Mouse (Mus musculus) midbrain, embryonic 15.5 days (tissue): ENCODE data around the gene Lrmda. TPM values are rescaled to one million over a fixed set of nuclear protein-coding genes. Genes with fewer than 3 reads are reported as not detected.

Source experiments
- ATAC-seq: fragments of 200-750 bp; cut with Nextera tagmentation; replicated peaks from 2 replicates; pipeline ENCODE4 v1.8.0; 2017; ENCODE audit warnings: moderate TSS enrichment
- H3K27ac ChIP-seq: fragments of 300-500 bp; sonication (generic); 2 replicates; pipeline ENCODE4 v1.5.1; 2015; ENCODE audit warnings: mild to moderate bottlenecking, inconsistent platforms
- H3K27me3 ChIP-seq: fragments of 300-500 bp; sonication (generic); replicated peaks from 2 replicates; pipeline ENCODE4 v1.6.1; 2015; ENCODE audit warnings: inconsistent platforms
- H3K36me3 ChIP-seq: fragments of 300-500 bp; sonication (generic); replicated peaks from 2 replicates; pipeline ENCODE4 v1.6.1; 2015; ENCODE audit warnings: inconsistent platforms
- H3K4me1 ChIP-seq: fragments of 300-500 bp; sonication (generic); 2 replicates; pipeline ENCODE4 v1.6.1; 2015; ENCODE audit warnings: inconsistent platforms
- H3K4me2 ChIP-seq: fragments of 300-500 bp; sonication (generic); 2 replicates; pipeline ENCODE4 v1.6.1; 2015; ENCODE audit warnings: inconsistent platforms, mild to moderate bottlenecking, moderate library complexity
- H3K4me3 ChIP-seq: fragments of 300-500 bp; sonication (generic); 2 replicates; pipeline ENCODE4 v1.5.1; 2015; ENCODE audit warnings: mild to moderate bottlenecking, inconsistent platforms
- H3K9ac ChIP-seq: fragments of 300-500 bp; sonication (generic); 2 replicates; pipeline ENCODE4 v1.6.1; 2015; ENCODE audit warnings: mild to moderate bottlenecking, inconsistent platforms
- H3K9me3 ChIP-seq: fragments of 300-500 bp; sonication (generic); 2 replicates; pipeline ENCODE4 v1.6.1; 2016; ENCODE audit warnings: inconsistent platforms
- WGBS: fragments of 180-500 bp; shearing (Covaris S2); methylation state at CpG from one replicate; pipeline ENCODE4 v1.1.7; 2015; ENCODE audit warnings: mixed read lengths; 5-methylcytosine and 5-hydroxymethylcytosine counted together
- polyA plus RNA-seq: library from polyadenylated mRNA; unstranded; fragments of >200 nt; fragmentation: Nextera tagmentation; extraction: Ambion mirVana; gene quantifications from 2 replicates; pipeline ENCODE4 v1.2.1, GENCODE M21; 2015

Lrmda gene
- polyA plus RNA-seq, 1 experiment from 2014 or later: 0.31 TPM

DNA sequence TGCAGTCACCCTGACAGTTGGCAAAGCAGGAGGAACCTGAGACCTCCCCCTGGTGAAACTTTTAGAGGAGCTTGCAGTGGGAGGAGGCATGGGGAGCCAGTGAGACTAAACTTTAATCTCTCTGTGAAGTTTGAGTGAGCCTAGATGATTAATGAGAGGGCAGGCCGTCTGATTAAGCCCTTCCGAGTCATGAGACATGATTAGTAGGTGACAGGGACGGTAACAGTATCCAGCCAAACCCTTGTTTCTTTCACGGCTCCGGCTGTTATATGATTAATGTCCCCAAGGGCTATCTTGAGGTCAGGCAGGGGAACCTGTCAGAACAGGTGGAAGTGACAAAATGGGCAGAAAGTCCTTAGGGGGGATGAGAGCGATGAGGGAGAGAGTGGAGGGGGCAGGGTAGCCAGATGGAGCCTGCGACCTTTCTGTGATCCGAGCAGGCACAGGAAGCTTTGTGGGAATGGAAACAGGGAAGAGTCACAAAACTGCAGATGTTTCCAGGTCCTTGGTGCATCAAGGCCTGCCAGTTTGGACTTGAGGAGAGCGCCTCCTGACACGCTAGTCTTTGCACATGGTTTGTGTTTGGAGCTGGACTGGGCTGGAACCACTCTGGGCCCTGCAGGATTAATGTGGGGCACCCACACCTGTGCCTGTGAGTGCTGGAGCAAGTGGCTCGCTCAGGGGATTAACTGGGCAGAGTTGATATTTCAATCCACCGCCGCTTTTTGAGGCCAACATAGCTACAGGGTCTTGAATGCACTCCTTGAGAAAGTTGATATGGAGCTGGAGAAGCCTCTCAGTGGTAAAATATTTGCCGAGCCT lies 631.8 kb downstream of the Lrmda start:
- WGBS: 67% methylated on average over 14 of the region's 14 CpGs
- no peaks in the 10 kb centered on the region for H3K36me3 ChIP-seq
- H3K9ac ChIP-seq: no peak overlapping the region
- H3K27me3 ChIP-seq: no peaks in the 10 kb centered on the region
- no peak overlapping the region for H3K4me2 ChIP-seq
- no peak for ATAC-seq
- no peak overlapping the region for H3K27ac ChIP-seq
- H3K9me3 ChIP-seq: no peaks in the 10 kb centered on the region
- no peak overlapping the region for H3K4me3 ChIP-seq
- H3K4me1 ChIP-seq: no peaks in the 10 kb centered on the region

DNA sequence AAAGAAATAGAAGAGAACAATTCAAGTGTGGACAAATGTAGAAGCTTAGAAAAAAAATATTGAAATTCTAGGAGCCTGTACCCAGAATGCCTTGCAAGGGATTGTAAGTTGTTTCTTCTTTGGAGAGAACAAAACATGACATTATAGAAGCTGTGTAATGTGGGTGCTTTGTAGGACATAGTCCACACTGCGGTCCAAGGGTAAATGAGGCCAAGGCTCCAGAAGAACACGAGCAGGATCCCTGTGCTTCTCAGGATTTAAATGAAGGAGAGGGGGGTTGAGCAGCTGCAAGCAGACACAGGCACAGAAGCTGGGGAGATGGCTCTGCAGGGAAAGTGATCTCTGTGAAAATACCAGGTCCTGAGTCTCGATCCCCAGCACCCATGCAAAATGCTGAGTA lies 643.0 kb downstream of the Lrmda start:
- Histone ChIP-seq H3K27me3 (no peaks in the 10 kb centered on the region), H3K4me2 (no peak overlapping the region), H3K9ac (no peak overlapping the region), H3K36me3 (no peaks in the 10 kb centered on the region), H3K9me3 (no peaks in the 10 kb centered on the region), H3K4me1 (no peaks in the 10 kb centered on the region), H3K27ac (no peak overlapping the region), H3K4me3 (no peak overlapping the region)
- ATAC-seq: no peak
- 69% methylated on average over 3 of the region's 3 CpGs for WGBS

DNA sequence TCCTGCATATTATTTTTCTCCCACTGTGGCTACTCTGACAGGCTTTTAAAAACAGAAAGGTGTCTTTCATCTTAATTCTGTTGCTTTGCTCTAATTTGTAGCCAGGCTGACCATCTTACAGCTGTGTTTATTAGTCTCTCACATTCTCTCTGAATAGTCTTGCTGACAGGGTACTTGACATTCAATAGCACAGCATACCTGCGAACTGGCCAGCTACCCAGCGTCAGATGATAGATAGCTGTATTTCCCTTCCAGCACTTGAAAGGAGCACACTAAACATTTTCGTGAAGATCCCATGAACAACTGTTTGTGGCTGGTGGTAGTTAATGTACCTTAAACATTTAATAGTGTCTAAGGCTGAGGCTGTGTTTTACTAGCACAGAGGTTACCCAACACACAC lies 646.9 kb downstream of the Lrmda start:
- Histone ChIP-seq H3K4me3 (no peak overlapping the region), H3K9me3 (no peaks in the 10 kb centered on the region), H3K27ac (no peak overlapping the region), H3K4me1 (no peaks in the 10 kb centered on the region), H3K9ac (no peak overlapping the region), H3K4me2 (no peak overlapping the region), H3K27me3 (no peaks in the 10 kb centered on the region), H3K36me3 (no peaks in the 10 kb centered on the region)
- WGBS: 78% methylated on average over 3 of the region's 3 CpGs
- ATAC-seq: no peak

DNA sequence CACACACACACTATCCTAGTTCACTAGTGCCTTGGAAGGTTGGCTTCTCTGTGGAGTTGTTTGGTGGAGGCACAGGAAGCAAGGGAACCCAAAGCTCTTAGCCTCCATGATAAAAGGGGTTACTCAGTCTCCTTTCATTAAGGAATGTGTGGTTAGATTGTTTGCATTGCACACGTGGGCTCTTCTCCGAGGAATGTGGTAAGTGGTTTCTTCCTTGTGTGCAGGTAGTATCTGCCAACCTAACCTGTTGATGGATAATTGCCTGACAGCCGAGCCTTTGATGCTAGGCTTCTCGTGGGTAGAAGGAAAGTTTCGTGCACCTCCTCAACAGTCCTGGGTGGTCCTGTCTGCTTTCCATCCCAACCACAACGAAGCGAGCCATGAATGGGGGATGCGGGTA lies 648.8 kb downstream of the Lrmda start:
- H3K27ac ChIP-seq: no peak overlapping the region
- H3K27me3 ChIP-seq: no peaks in the 10 kb centered on the region
- no peak for ATAC-seq
- no peak overlapping the region for H3K4me2 ChIP-seq
- no peaks in the 10 kb centered on the region for H3K36me3 ChIP-seq
- H3K4me1 ChIP-seq: no peaks in the 10 kb centered on the region
- no peaks in the 10 kb centered on the region for H3K9me3 ChIP-seq
- no peak overlapping the region for H3K9ac ChIP-seq
- 79% methylated on average over 8 of the region's 8 CpGs for WGBS
- H3K4me3 ChIP-seq: no peak overlapping the region

DNA sequence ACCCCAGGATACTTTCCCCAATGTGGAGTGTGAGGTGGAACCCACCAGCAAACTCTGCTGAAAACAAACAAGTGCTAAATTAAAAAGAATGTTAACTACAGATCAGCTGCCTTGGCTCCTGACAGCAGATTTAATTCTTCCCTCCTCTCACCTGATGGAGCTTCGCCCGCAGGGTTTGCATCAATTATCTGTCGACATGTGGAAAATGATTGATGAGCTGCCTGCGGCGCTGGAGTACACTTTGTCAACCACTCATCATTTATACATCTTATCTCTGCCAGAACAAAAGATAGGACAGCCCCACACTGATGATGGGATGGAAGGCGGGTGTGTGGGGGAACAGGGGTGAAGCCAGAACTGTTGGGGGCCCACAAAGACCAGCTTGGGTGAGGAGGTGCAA lies 649.2 kb downstream of the Lrmda start:
- Histone ChIP-seq H3K4me3 (no peak overlapping the region), H3K27me3 (no peaks in the 10 kb centered on the region), H3K36me3 (no peaks in the 10 kb centered on the region), H3K9me3 (no peaks in the 10 kb centered on the region), H3K4me2 (no peak overlapping the region), H3K9ac (no peak overlapping the region), H3K27ac (no peak overlapping the region), H3K4me1 (no peaks in the 10 kb centered on the region)
- no peak for ATAC-seq
- WGBS: 79% methylated on average over 6 of the region's 6 CpGs

DNA sequence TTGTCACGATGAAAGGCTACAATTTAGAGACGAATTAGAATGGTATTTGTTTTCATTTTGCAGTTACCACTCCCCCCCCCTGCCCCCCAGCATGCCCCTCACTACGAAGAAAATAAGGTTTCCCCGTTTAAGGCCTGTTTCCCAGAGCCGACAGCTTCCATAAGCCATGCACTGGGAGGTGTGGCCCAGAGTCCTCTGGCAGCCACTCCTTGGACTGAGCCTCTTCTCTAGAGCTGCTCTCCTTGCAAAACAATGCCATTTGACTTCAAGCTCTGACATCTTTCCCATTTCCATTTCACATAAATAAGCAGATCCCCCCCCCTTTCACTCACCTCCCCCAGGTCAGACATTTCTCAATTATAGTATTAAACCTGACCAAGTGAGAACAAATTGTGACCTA lies 654.1 kb downstream of the Lrmda start:
- ATAC-seq: no peak
- 50% methylated on average over 5 of the region's 5 CpGs for WGBS
- no peaks in the 10 kb centered on the region for H3K36me3 ChIP-seq
- no peaks in the 10 kb centered on the region for H3K9me3 ChIP-seq
- H3K27ac ChIP-seq: no peak overlapping the region
- no peaks in the 10 kb centered on the region for H3K4me1 ChIP-seq
- H3K9ac ChIP-seq: no peak overlapping the region
- no peak overlapping the region for H3K4me3 ChIP-seq
- H3K27me3 ChIP-seq: no peaks in the 10 kb centered on the region
- no peak overlapping the region for H3K4me2 ChIP-seq

DNA sequence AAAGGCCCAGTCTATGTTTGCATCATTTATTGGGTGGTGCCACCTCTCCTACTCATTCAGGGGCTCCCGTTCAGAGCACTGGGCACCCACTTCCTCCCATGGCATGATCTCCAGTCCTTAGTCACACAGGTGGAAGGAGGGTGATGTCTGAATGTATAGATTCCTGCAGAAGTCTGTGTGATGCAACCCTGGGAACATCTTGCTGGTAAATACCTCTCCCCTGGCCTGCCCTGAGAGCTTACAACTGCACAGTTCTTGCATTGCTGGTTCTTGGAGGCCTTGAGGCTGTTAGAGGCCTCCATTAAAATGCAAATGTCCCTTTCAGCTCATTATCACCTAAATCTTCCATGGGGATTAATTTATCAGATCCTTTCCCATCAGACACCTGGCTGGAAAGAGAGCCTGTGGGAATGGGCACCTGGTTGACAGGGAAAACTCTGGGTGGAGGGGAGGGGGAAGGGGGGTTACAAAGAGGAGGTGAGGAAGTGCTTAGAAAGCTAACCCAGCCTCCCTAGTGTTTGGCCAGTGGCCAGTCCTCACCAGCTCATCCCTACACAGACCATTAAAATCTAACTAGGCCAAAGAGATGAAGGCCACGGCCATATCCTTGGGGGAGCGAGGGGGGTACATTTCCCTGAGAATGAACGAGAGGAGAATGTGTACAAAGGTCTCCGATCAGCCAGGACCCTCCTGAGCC lies 659.6 kb downstream of the Lrmda start:
- H3K9me3 ChIP-seq: no peaks in the 10 kb centered on the region
- ATAC-seq: 0 out of 2 replicates have a peak, but pooled peaks have one; percentile 11
- H3K9ac ChIP-seq: no peak overlapping the region
- H3K27ac ChIP-seq: no peak overlapping the region
- H3K4me2 ChIP-seq: no peak overlapping the region
- 0 out of 2 replicates have a peak, but pooled peaks cover 3% of the 10 kb centered on the region for H3K27me3 ChIP-seq
- H3K4me1 ChIP-seq: peaks cover 5% of the 10 kb centered on the region
- no peaks in the 10 kb centered on the region for H3K36me3 ChIP-seq
- WGBS: 33% methylated on average over 5 of the region's 5 CpGs
- no peak overlapping the region for H3K4me3 ChIP-seq

DNA sequence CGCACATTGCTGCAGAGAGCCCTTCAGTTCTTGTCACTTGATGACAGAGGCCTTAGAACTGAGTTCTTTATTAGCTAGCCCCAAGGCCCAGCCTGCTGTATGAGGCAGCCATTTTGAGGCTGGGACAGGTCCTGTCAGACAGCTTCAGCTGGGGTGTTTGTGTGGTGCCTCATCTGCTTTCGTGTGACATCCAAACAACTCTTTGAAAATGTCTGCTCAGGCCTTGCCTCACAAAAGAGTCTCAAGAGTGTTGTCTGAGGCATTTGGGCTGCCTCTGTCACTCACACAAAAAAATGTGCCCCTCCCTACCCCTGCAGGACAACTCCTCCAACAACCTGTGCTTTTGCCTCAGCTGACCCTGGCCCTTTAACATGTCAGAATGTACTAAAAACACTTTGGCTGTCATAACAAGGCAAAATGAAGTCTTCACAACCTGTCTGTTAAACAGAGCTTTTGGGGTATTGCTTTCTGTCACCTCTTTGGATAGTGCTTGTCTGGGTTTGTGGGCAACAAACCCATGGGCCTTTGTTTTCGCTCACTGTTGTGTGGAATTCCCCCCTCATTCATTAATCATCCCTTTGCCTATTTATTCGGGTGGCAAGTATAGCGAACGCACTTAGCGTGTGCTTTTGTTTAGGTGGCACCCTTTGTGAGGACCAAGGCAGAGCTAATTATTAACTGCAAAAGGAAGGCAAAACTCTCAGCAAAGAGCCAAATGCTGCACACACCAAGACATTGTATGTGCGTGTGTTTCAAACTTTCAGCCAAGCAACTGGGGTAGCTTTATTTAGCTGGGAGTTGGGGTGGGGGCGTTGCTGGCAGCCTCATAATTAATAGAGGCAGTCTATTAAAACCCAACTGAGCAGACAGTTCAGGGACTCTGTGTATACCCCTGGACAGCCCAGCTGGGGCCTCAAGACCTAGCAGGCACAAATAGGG lies 660.5 kb downstream of the Lrmda start:
- Histone ChIP-seq H3K36me3 (no peaks in the 10 kb centered on the region), H3K27ac (no peak overlapping the region), H3K27me3 (0 out of 2 replicates have a peak, but pooled peaks cover 3% of the 10 kb centered on the region), H3K9me3 (no peaks in the 10 kb centered on the region), H3K9ac (no peak overlapping the region), H3K4me1 (peaks cover 5% of the 10 kb centered on the region), H3K4me3 (no peak overlapping the region), H3K4me2 (no peak overlapping the region)
- WGBS: 23% methylated on average over 9 of the region's 9 CpGs
- ATAC-seq: 0 out of 2 replicates have a peak, but pooled peaks have one; percentile 20

DNA sequence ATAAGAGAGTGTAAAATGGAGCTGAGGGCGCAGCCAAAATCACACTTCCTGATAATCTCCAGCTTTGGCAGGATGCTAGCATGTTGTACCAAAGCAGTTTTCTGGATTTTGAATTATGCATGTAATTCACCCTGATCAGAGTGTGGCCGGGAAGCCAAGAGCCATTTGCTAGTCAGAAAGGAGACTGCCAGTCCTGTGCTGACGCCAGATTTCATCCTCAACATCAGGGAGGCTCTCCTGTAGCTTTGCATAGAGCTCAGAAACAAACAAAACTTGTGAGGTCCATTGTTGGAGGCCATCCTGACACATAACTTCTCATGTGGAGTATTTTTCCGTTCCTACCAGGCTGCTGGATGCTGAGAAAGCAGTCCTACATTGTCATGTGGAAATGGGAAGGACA lies 667.4 kb downstream of the Lrmda start:
- H3K4me1 ChIP-seq: no peaks in the 10 kb centered on the region
- 64% methylated on average over 4 of the region's 4 CpGs for WGBS
- no peak overlapping the region for H3K4me3 ChIP-seq
- H3K36me3 ChIP-seq: no peaks in the 10 kb centered on the region
- no peak overlapping the region for H3K9ac ChIP-seq
- no peaks in the 10 kb centered on the region for H3K27me3 ChIP-seq
- H3K4me2 ChIP-seq: no peak overlapping the region
- H3K27ac ChIP-seq: no peak overlapping the region
- ATAC-seq: no peak
- no peaks in the 10 kb centered on the region for H3K9me3 ChIP-seq

DNA sequence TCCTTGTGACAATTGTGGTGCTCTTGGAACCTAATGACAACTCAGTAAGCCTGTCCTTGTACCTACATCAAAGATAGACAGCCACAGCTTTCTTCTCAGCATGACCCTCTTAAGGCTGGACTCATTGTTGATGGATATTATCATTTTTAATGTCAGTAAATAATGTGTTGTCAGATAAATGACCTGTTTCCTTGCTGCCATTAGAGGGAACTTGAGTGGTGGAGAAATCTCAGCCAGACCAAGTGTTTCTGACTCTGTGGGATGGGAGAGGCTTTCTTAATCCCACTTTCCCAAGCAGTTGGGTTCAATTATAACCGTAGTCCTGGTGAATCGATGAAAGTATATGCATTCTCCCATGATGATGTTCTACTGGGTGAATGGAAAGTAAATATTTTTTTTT lies 668.9 kb downstream of the Lrmda start:
- Histone ChIP-seq H3K27ac (no peak overlapping the region), H3K36me3 (no peaks in the 10 kb centered on the region), H3K9ac (no peak overlapping the region), H3K4me1 (no peaks in the 10 kb centered on the region), H3K27me3 (no peaks in the 10 kb centered on the region), H3K9me3 (no peaks in the 10 kb centered on the region), H3K4me2 (no peak overlapping the region), H3K4me3 (no peak overlapping the region)
- 83% methylated on average over 2 of the region's 2 CpGs for WGBS
- ATAC-seq: no peak

DNA sequence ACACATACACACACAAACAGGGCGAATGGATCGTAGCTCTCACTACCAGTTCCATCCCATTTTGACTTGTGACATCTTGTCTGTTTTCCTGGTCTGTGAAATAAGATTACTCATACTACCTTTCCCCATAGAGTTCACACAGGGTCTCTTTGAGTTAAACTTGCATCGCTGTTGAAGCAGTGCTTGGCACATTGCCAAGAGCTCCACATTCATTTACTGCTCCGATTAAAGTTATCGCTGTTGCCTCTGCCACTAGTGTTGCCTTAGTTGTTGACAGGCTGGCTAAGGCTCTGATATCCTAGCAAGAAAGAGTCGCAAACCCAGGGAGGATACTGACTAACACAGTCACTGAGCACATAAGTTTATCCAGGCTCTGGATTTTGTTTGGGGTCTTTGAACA lies 675.9 kb downstream of the Lrmda start:
- no peak overlapping the region for H3K4me2 ChIP-seq
- 0 out of 2 replicates have a peak, but pooled peaks cover 4% of the 10 kb centered on the region for H3K4me1 ChIP-seq
- H3K9me3 ChIP-seq: no peaks in the 10 kb centered on the region
- no peak for ATAC-seq
- no peak overlapping the region for H3K9ac ChIP-seq
- H3K4me3 ChIP-seq: no peak overlapping the region
- H3K36me3 ChIP-seq: no peaks in the 10 kb centered on the region
- no peak overlapping the region for H3K27ac ChIP-seq
- 41% methylated on average over 6 of the region's 6 CpGs for WGBS
- no peaks in the 10 kb centered on the region for H3K27me3 ChIP-seq

DNA sequence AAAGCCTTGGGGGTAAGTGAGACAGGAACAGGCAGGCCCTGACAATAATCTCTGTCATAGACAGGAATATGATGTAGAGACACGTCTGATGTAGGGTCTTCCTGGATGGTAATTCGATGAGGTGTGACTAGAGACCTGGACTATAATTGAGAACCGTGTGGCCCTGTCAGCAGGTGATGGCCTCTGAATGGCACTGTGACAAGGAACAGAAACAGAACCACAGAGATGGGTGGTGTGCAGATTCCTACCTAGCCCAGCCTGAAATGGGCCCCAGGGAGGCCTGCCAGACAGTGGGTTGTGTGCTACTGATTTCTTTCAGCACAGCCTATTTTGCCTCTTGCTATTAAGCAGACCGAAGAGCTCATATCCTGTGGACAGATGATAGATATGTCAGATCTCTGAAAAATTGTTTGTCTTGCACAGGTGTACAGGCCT lies 676.4 kb downstream of the Lrmda start:
- Histone ChIP-seq H3K4me1 (0 out of 2 replicates have a peak, but pooled peaks cover 4% of the 10 kb centered on the region), H3K4me2 (no peak overlapping the region), H3K36me3 (no peaks in the 10 kb centered on the region), H3K27ac (no peak overlapping the region), H3K9ac (no peak overlapping the region), H3K9me3 (no peaks in the 10 kb centered on the region), H3K27me3 (no peaks in the 10 kb centered on the region), H3K4me3 (no peak overlapping the region)
- no peak for ATAC-seq
- WGBS: 60% methylated on average over 4 of the region's 4 CpGs
